Mouse (Mus musculus) 3T3-L1 (cell line): ENCODE measurements around the gene Tapt1.
A peak's percentile ranks its signal among the peaks of the same experiment; 100 is the strongest.

Experiments used
- DNase-seq: peaks from one replicate; pipeline ENCODE4 v3.0.0-alpha.2; 2015; ENCODE audit warnings: low read depth, low spot score

The Tapt1 gene

DNA sequence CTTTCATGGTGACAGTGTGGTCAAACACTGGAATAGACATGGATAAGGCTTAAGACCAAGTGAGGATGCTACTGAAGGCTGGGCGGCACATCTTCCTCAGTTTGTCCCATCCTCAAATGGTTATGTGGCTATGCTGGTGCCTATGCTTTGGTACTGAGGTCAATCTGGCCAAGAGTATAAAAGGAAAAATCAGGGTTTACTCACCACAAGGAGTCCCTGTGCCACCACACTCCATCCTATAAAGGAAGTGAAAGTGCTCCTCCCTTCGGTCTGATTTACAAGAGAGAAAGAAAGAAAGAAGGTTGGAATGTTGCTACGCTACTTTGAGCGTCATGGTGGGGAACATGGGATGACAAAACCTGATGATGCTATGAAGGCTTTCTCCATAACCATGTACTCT is 27.3 kb downstream of the Tapt1 start:
- no peak for DNase-seq

GRCm38 (mm10) chr5:44198471-44198870 is 28.0 kb downstream of the Tapt1 start:
- DNase-seq: no peak

DNA sequence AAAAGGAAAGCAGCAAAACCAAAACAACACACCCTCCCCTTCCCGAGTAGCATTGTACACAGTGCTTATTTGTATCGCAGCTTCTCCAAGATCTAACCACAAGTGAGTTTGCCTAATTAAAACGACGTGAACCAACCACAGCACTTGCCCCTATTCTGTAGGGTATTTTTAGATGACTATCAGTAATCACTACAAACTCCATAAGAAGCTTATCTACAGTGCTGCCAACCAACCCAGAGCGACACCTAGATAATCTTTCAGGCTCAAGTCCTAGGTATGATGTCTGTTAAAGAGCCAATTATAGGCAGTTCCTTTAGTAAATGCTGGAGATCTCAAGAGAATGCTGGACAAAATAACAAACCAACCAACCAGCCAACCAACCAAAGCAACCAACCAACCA is 28.6 kb downstream of the Tapt1 start:
- DNase-seq: no peak

DNA sequence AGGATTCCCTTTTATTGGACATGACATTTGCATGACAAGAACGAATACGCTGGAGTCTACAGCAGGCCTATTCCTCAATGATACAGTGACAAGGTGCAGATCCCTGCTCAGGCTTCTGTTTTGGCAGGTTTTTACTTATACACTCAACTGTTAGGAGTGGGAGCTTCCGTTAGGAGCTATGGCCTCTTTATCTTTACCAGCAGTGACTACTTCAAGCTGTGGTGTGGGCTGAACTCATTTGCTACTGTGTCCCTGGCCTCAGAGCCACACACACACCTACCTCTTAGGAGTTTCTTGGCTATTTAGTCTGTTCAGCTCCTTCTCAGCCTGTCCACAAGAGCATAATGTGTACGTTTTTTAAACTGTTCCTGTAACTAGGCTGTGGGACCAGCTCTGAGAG is 30.3 kb downstream of the Tapt1 start:
- no peak for DNase-seq

GRCm38 (mm10) chr5:44187370-44187769 is 39.1 kb downstream of the Tapt1 start:
- DNase-seq: no peak

GRCm38 (mm10) chr5:44181669-44182068 is 44.8 kb downstream of the Tapt1 start:
- peak; percentile 18 for DNase-seq

DNA sequence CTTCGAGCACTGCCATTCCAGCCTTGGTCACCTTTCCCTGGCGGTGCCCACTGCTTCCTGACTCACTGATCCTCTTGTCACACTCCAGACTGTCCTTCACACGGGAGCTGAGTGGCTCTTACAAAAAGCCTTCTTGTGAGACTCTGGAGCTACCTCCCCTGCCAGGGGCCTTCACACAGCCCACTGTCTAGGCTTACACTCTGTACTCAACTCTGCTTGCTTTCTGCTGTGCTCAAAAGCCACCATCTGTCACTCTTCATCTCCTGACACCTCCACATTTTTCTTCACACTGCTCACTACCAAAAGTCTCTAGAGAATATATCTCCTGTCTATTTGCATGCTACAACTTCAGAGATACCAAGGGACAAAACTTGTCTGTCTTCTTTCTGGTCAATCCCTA is 46.0 kb downstream of the Tapt1 start:
- no peak for DNase-seq

DNA sequence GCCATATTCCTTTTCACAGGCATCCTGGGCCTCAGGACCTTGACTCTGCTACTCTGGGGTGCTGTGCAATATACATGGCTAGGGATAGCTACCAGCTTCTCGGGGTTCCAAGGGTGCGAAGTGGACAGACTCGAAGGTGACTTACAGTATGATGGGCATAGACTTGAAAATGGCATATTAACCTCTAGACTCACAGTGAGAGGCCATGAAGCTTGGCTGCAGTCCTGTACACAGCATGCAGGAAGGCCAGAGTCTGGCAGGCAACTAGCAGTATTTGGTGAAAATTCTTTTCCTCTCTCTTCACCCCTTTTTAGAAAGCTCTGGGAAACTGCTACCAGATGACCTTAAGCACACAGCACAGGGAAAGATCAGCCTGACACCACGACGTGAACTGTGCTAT is 52.4 kb downstream of the Tapt1 start:
- DNase-seq: no peak

- DNase-seq: no peak
These were observed 59.6 kb downstream of the Tapt1 start for GRCm38 (mm10) chr5:44166866-44167265.

- peak; percentile 58 for DNase-seq
These were observed 60.6 kb downstream of the Tapt1 start for GRCm38 (mm10) chr5:44165854-44166253.

DNA sequence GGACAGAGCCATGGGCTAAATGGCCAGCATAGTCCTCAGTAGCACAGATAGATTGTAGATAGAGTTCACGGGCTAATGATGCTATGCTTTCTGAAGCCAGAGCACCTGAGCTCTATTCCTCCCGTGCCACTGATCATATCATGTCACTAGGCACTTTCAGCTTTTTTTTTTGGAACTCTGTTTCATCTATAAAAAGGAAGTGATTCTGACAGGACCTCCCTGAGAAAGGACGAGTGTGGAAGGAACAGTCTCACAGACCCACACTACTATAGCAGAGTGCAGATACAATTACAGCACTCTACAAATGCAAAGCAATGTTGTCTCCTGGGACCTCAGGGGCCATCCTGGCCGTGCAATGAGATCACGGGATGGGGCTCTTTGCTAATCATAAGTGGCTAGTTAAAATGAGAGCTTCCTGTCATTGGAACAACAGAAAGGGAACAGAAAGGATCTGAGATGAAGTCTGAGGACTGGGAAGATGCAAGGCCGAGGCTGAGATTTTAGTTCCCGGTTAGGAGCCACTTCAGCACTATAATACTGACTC is 62.1 kb downstream of the Tapt1 start:
- no peak for DNase-seq

GRCm38 (mm10) chr5:44163318-44163717 is 63.1 kb downstream of the Tapt1 start:
- no peak for DNase-seq

DNA sequence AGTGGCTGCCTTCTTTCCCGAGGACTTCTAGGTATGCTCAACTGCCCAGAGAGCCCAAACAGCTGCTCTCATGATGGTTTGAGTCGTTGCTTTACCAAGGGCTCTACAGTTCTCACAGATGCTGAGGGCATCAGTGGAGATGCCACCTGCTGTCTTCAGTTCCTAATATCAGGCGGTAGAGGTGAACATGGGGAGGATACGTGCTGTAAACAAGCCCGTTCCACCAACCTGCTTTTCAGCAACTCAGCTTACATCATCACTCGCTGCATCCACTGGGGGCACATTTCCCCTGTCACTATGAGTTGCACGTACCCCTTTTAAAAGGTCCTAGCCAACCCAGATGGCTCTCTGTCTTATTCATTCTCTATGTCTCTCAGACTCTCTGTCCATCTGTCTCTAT is 63.6 kb downstream of the Tapt1 start:
- no peak for DNase-seq

DNA sequence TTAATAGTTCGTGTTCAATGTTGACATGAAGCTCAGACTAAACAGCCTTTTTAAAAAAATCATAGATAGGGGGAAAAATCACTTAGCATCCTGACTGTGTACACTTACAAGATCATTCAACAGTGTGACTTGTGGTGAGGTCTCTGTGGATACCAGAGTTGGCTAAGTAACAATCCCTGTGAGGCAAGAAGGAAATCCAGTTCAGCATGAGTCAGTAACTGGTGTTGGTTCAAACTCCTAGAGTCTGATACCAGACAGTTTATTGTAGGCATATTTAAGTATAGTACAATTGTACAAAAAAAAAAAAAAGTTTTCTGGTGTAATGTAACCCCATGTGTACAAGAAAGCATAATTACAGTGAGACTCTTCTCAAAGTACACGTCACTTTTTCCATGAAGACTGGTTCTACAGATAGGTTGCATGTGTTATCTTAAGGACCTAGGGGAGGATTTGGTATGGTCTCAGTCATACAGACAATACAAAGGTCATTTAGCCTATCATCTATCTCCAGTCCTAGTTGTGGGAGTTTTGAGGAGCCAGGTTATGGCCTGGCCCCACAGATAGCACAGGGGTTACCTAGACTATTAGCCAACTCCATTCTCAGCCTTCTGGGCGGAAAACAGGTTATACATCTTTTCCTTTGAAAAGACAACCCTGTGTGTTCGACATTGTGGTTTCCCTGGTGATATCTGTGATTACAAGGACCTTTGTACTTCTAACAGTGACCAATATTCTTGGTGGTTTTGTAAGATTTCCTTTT is 66.6 kb downstream of the Tapt1 start:
- DNase-seq: peak; percentile 21

GRCm38 (mm10) chr5:44159231-44159630 is 67.2 kb downstream of the Tapt1 start:
- no peak for DNase-seq

DNA sequence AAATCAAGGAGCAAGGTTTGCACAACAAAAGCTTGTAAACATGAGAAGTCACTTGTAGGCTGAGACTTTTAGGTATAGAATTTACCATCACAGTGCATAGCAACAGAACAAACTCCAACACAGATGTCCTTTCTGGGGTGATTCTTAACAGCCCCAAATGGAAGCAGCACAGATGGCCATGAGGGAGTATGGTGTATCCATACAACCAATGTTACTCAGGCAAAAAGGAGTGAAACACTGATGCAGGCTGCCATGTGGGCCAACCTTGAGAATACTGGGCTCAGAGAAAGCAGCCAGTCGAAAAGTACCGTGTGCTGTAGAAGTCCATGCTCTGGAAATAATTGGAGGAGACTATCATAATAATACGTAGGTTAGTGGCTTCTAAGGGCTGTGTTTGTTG is 68.0 kb downstream of the Tapt1 start:
- no peak for DNase-seq

DNA sequence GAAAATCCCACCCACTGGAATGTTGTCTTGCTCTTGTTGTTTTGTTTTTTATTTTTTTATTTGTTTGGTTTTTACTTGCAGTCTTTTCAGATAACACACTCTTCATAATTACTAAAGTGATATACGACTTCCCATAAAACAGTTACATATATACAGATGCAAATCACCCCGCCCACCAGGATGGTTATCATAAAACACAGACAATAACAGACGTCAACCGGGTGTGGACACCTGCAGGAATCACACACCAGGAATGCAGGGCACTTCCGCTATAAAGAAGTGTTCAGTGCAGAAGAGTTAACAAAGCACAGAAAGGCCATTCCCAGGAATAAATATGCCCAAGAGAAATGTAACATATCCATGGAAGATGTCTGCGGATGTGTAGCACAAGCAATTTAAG is 68.7 kb downstream of the Tapt1 start:
- no peak for DNase-seq

- no peak for DNase-seq
These were observed 73.4 kb downstream of the Tapt1 start for GRCm38 (mm10) chr5:44153050-44153449.

- DNase-seq: no peak
These were observed 74.9 kb downstream of the Tapt1 start for GRCm38 (mm10) chr5:44151327-44152051.

DNA sequence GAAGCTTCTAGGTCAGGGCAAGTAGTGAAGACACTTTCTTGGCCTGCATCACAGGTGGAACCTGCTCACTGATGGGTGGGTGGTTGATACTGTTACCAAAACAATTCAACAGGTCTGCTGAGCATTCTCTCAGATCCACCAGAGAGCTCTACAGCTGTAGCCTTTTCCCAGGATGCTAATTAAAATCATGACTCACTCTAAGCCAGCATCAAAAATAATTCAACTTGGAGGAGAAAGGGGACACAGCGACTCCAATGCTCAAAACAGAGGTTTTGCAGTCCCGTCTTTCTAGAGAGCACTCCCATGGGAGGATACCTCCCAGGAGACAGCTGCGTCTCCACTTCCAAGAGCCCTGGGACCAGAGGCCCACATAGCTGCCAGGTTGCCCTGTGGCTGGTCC is 78.7 kb downstream of the Tapt1 start:
- no peak for DNase-seq

DNA sequence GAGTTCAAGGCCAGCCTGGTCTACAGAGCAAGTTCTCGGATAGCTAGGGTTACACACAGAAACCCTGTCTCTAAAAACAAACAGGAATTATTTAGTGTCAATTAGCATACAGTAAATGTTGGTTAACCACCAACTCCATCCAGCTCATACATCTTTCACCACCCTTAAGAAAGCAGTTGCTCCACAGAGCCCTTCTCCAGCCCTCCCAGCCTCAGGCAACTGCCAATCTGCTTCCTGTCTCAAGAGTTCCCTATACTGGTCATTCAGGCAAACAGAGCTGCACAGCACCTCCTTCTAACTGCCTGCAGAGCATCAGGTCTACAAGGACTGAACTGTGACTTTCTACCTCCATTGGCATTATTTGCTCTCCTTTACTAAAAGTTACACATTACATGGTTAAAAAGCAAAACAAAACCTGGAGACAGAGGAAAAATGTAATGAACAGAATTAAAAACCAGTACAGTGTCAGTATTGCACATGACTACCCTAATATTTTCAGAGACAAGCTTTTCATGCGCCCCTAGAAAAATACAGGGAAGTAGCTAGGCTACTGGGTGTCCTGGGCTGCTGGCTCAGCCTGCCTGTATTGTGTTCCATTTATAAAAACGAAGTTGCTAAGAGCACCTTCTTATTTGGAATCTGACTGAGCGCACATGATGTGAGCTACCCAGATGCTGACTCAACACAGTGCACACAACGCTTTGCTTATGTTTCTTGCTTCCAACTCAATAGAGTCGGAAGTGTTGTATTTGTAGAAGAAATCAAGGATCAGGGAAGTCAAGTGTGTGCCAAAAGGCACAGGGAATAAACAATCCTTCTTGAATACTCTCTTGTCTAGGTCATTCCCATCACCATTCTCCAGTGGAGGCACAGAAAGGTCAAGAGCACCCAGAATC is 79.7 kb downstream of the Tapt1 start:
- no peak for DNase-seq
